Mouse (Mus musculus) Muller cell, postnatal 12 days (primary cell): Measurements from ENCODE around the gene Dtx3.

ENCODE experiments used
- DNase-seq: peaks from one replicate; pipeline ENCODE4 v3.0.0-alpha.2; 2015; ENCODE audit errors: inconsistent ontology term

The Dtx3 gene

DNA sequence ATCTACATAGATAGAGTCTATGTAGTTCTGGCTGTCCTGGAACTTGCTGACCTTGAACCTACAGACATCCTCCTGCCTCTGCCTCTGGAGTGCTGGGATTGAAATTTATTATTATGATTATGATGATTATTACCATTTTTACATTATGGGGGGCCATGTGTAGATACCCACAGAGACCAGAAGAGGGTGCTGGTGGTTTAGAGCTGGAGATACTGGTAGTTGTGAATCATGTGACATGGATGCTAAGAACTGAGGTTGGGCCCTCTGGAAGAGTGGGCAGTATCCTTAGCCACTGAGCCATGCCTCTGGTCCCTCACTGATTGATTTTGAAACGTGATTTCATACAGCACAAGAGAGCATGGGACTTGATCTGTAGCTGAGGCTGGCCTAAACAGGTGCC lies 9.1 kb downstream of the Dtx3 start:
- no peak for DNase-seq

DNA sequence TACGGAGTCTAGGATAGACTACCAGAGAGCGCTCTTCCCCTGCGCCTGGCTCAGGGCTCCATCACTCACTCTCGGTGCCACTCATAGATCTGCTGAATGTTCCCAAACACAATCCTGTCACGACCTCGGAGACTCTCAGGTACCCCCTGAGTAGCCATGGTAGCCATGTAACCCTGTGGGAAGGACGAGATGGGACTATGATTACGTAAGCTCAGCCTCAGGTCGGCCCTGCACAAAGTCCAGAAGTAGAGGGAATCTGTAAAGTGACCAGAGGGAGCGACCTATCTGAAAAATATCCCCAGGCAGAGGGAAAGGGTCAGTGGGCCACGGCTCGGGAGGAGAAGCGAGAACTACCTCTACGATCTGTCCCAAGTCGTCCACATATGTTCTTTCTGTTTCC lies 10.0 kb downstream of the Dtx3 start:
- DNase-seq = no peak

DNA sequence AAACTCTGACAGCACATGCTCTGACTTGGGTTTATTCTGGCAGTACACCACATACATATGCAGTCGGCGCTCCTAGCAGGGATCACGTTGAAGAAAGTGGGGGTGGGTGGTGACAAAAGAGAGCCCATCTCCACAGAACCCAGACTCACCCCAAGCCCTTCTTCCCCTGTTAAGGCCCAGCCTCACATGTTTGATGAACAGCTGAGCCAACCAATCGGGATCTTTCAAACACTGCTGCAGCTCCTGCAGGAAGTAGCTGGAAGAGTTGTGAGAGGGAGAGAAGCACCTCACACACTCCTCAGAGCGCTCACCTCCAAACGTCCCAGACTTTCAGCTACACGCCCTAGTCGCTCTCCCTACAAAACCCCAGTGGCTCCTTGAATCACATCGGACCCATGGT lies 10.4 kb downstream of the Dtx3 start:
- no peak for DNase-seq

DNA sequence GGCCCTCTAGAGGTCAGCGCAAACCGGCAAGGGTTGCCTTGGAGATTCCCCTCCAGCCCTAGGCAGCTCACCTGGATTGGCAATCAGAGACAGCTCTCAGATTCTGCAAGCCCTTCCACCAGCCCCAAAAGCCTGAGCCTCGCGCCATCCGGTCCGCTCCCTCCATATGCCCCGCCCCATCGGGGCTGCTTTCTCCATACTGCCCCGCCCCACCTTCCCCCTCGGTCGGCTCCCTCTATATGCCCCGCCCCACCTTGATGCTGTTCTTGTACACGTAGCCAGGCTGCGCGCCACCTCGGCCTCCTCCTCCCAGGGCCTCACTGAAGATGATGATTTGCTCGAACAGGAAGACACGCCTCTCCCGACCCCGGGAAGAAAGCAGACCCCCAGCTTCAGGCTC lies 11.8 kb downstream of the Dtx3 start:
- DNase-seq = no peak

DNA sequence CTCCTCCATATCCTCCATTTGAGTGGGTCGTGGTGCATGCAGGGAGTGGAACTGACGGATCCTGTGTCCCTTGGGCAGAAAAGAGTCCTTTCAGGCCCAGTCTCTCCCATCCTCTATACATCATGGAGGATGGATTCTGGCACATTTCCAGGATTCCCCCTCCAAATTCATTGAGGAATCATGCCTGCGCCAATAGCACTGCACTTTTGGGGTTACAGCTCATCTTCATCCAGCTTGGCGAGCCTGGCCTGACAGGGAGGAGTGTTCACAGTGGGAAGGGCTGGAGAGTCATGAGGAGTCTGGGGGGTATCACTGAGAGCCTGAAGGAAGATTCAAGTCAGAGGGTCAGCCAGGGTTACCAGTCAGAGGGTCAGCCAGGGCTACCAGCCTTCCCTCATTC lies 12.9 kb downstream of the Dtx3 start:
- DNase-seq = no peak

DNA sequence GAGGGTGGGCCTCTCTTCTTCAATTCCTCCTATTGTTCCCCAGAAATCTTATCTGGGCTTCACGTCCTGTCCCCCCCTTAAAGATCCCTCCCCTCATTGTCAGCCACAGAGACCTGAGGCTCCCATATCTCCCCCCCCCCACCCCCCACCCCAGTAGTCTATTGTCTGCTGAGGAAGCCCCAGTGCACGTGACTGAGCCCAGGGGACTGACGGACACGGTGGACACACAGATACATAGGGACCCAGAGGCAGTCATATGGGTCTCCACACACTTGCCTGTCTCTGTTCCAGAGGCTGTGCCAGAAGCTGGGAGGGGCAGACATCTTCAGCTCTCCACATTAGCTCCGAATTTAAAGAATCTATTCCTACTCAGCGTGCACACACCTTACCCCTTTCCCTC lies 14.0 kb downstream of the Dtx3 start:
- DNase-seq = no peak

DNA sequence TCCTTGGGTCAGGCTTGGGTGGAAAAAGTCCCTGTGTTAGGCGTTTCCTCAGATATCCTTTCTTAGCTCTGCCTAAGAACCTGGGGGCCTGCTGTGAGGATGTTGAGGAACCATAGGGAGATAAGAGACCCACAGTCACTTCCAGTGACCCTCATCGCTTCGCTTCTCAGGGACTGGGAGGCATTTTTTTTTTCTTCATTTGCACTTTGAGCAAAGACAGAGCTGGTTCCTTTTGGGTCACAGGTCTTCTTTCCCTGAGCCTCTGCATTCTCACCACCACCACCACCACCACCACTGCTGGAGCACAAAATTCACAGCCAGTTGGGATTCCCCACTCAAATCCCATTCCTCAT lies 14.9 kb downstream of the Dtx3 start:
- no peak for DNase-seq

DNA sequence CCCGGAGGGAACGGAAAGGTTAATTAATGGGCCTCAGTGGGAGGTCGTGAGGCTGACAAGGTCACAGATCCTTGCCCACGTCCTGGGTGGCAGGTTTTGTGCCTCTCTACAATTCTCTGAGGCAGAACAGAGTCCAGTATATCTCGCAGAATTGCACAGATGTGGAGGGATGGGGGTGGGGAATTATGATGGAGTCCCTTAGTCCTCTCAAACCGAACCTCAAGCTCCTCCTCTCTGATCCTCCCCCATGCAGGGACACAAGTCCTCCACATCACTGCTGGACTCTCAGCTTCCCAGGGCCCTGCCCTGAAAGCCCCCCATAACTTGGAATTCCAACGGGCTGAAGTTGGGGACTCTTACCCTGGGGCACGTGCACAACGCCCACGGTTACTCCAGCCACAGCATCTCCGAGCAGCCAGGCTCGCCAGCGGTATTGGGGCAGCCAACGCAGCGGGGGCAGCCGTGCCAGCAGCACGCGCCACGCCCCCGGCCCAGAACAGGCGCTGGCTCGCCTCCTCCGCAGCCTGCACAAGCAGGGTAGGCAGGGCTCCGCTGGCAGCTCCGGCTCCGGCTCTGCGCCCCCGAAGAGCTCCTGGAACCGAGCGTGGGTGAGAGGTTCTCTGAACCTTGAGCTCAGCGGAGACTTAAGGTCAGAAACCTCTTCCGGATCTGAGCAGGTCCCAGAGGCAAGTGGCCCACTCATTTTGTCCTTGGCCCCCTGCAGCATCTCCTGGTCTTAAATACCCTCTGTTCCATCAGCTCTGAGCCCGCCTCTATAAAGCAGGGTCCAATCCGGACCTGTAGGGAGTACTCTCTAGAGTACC lies 15.4 kb downstream of the Dtx3 start, which contains the start of gene Slc26a10:
Slc26a10 (minus strand) TSS at position 775 of the 824 bp plus-strand sequence.
- peak; percentile 52 for DNase-seq

DNA sequence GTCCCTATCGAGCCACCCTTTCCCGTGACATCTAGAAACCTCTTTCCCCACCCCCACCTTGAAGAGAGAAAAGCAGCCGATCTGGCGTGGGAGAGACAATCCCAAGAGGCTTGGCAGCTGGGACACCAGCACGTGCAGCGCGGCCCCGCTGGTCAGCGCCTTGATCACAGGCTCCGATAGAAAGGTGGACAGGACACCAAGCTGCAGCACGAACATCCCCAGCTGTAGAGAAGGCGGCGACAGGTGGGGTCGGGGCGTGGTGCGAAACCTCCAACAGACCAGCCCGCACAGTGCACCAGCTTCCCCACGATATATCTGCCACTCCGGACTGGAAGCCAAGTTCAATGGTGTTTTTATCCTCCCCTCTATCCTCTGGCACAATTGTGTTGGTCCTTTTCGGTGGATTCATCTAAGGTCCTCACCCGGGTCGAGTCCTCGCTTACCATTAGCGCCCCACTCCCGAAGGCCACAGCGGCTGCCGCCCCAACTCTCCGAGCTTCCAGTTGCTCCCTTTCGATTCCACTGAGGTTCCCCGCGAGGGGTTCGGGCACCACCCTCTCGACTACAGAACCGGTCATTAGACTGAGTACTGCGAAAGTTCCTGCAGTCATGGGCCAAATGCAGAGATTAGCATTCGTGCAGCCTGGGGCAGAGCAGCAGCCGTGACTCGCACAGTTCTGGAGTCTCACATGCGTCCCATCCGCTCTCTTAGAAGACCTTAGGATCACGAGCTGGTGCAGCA lies 17.1 kb downstream of the Dtx3 start:
- no peak for DNase-seq

DNA sequence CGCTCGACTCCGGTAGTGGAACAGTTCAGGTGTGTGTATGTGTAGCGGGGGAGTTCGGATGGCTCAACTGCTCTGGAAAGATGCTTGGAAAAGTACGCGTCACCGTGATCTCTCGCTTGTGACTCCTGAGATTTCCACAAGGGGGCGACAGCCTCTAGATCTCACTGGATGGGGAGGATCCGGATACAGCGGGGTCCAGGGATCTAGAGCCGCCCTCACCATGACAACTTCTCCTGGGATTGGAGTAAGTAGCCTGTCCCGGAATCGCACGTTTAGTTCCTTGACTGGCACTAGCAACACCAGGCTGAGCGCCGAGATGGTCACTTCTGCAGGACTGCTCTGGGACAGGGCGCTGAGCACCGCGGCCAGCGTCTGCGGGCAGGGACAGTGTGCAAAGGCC lies 17.8 kb downstream of the Dtx3 start:
- peak; percentile 87 for DNase-seq

DNA sequence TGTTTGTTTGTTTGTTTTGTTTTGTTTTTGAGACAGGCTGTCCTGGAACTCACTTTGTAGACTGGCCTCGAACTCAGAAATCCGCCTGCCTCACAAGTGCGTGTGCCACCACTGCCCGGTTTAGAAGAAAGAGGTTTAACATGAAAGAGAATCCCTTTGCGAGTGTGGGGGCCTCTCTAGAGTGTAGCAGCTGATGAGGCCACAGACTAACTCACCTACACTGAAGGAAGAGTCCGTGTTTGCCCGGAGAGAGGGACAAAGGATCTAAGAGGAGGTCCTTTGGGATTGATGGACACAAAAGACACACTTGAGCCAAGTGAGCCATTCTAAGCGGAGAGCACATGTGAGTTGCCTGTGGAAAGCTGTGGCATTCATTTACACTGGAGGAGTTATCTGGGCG lies 18.3 kb downstream of the Dtx3 start:
- no peak for DNase-seq

DNA sequence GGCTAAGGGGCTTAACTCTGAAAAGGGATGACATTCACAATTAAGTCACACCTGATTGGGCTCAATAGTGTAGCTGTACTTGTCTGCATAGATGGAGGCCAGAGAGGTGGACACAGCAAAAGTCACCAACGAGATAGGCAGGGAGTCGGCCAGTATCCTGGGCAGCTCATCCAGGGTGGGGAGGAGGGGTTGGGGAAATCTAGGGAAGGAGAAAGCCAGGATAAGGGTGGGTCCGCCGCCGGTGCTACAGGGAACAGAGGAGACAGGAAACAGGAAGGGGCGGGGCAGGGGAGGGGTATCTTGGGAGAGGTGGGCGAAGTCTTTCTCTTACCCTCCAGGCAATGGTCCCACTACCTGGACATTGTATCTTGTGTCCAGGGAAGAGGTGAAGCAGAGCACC lies 18.8 kb downstream of the Dtx3 start:
- DNase-seq = no peak

DNA sequence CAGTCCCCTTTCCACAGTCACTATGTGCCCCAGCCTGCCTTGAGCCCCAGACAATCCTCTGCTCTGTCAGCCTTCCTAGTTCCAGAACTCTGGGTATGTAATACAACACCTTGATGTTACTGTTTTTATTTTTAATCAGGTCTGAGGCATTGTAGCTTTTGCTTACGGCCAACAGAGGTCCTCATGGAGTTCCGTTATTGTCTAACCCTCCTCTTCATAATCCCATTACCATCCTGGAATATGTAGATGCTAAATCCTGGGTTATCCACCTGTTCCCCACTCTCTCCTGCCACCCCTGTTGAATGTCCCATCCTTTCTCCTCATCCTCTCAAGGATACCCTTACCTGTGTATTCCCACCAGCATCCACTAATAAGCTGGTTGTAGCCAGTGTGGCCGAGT lies 19.3 kb downstream of the Dtx3 start:
- DNase-seq = no peak

DNA sequence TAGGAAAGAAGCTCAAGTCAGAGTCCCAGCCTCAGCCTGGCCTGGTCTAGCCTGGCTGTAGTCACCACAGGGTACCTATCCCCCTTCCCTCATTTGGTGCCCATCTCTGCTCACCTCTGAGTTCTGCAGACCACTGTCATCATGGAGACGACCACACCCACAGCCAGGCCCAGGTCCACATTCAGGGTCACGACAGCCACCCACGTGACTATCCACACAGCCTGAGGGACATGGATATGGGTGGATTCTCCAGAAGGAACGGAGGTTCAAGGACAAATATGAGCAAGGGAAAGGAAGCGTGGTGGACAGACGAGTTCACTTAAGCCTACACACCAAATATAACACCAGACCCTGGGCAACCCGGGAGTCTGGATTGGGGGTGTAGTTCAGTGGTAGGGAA lies 21.4 kb downstream of the Dtx3 start:
- DNase-seq = no peak

DNA sequence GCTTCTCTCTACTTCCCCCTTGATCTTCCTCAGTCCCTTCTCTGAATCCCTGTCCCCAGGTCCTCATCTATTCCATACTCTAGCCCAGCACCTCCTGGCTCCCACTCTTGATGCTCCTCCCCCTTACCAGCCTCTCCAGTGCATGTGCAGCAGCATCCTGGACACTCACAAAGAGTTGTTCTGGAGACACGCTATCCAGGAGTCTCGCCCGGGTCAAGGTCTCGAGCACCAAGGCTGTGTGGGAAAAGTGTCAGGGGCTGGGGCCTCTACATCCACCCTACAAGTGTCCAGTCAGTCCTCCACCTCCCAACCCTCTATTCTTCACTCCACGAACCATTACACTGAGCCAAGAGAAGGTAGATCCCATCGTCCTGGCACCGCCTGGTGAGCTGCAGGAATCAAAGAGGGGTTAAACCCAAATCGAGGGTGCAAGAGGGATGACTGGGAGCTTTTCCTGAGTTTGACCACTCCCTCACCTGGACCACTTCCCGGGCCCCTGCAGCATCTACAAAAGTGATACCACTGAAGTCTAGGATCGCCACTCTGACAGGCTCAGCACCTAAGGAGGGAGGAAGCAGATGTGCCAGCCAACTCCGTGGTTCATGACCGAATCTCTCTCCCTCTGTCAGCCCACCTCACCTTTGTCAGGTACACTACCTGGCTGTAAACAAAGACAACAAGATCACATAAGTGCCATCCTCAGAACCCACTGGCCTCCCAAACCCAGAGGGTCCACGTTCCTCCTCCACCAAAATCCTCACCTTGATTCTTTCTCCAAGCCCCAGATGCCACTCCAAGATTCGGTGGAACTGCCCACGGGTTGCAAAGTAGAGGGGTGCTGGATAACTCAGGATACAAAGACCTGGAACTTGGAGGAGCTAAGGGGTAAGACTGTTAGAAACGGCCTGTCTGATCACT lies 22.1 kb downstream of the Dtx3 start:
- no peak for DNase-seq

DNA sequence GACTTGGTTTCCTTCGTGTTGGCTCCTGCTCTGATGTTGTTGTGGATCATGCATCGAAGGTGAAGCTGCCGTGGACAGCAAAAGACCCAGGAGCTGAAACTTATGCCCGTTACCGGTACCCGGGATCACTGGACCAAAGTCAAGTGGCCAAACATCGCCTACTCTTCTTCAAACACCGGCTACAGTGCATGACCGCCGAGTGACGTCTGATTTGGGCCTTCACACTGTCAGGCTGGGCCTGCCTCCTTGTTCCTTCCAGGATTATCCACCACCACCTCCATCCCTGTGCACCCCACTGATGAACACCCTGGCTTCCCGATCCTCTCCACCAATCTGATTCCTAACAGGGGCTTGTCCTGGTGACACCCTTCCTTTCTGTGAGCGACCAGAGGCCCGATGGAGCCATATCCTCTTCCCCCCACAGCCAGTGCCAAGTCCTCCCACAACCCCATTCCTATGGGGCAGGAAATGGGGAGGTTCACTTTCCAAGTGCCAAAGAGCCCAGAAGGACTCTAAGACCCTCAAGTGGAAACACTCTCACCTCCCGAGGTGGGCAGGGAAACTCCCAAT lies 23.8 kb downstream of the Dtx3 start:
- DNase-seq = no peak

DNA sequence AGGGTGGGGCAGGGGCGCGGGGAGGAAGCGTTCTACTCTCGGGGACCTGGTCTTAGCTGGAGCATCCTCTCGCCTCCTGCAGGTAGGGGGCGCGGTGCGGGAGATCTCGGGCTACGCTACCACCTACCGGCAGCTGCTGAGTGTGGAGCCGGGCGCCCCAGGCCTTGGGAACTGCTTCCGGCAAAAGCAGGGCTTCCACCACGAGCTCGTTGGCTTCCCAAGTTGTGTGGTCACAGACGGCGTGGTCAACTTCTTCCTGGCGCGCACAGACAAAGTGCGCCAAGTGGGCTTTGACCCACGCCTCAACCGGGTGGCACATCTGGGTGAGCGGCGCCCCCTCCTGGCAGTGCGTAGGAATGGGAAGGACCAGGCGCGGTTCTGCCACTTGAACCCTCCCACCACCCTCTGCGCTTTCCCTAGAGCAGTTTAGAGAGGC lies 24.7 kb downstream of the Dtx3 start:
- DNase-seq = peak; percentile 83

DNA sequence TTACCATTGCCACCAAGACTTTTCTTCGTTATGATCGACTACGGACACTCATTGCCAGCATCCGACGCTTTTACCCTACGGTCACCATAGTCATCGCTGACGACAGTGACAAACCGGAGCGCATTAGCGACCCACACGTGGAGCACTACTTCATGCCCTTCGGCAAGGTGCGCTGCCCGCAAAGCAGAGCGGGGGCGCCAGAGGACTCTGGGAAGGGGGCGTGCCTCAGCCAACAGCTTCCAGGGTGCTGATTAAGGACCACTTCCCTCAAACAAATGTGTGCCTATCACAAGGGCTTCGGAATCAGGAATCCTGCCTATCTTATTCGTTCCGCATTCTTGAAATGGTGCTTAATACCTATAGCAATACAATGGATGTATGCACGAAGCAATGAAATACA lies 25.5 kb downstream of the Dtx3 start:
- no peak for DNase-seq

DNA sequence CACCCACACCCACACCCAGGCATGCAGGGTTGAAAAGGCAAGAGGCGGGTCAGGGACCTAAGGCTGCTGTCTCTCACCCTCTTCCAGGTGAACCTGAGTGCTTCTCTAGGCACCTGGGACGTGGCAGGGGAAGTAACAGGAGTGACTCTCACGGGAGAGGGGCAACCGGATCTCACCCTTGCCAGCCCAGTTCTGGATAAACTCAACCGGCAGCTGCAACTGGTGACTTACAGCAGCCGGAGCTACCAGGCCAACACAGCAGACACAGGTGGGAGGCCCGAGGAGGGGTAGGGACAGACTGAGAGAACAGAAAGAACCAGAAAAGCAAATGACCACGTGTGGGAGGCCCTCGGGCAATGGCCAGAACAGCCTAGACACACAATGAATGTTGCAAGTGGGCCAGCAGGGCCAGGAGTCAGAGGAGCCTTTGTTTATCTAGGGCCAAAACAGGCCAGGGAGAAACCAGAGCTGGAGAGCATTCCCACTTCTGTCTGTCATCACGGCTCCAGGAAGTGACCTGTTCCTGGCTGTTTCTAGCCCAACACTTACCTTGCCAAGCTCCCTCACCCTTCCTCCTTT lies 27.8 kb downstream of the Dtx3 start:
- peak; percentile 42 for DNase-seq

DNA sequence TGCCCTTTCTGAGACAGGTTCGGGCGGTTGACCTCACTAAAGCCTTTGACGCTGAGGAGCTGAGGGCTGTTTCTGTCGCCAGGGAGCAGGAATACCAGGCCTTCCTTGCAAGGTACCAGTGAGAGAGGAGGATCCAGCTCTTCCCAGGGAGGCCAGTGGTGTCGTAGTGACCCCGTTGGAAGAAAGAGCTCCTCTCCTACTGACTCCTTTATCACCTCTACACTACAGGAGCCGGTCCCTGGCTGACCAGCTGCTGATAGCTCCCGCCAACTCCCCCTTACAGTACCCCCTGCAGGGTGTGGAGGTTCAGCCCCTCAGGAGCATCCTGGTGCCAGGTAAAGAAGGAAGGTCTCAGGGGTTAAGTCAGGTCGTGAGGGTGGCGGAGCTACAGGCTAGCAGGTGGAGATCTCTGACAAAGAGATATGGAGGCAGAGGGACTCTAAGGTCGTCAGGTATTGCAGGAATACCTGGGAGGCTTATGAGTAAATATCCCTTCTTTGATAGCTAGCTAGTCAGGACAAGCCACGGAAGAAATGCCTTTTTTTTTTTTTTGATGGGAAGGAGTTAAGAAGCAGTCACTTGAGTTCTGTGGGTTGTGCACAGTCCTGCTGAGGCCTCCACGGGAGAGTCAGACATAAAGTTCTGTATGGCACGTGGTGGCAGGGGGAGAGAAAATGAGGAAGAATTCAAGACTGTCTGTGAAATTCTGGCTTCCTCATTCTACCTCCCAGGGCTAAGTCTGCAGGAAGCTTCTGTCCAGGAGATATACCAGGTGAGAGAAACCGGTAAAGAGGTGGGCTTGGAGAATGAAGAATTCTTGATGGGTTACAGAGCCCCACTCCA lies 28.5 kb downstream of the Dtx3 start:
- no peak for DNase-seq

DNA sequence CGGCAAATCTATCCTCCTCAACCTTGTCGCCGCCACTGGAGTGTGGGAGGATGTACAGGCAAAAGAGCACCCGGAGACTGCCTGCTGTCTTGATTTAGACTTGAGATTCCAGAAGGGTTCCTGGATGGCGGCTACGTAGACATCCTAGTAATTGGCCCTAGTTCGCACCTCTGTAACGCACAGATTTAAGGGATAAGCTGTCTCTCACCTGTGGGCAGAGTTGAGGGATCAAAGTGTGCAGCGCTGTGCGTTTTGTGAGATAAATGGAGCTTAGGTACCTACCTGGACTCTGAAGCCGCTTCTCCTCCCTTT lies 29.2 kb downstream of the Dtx3 start:
- DNase-seq = no peak
